Comparison of ENCODE assay signal across 8 mouse cellular contexts in the genomic region with DNA sequence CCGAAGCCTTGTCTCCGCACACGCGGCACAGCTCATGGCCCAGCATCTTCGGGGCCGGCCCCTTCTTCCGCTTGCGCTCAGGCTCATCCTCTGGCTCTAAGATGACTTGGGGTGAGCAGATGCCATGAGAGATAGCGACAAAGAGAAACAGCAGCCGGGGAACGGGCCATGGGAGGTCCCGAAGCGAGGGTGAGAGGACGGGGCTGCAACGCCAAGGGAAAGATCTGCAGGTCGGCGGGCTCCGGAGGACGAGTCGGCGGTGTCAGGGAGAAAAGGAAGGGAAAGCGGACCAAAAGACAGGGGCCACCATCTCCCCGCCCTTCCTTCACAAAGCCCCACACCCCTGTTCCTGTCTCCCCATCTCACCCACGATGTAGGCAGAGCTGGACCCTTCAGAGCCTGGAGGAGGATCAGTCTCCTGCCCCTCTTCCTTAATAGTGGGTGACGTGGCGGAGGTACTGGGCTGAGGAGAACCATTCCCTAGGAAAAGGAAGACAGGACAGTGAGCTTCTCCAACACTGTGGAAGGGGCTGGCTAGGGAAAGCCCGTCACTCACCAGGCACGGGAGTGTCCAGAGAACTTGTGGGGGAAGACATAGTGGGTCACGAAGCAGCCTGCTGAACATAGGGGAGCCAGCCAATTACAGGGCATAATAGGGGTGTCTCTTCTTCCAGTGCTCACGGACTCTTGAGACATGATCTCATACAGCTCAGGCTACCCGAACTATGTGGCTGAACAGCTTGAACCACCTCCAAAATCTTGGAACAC. TPM values are rescaled to one million over a fixed set of nuclear protein-coding genes. Genes with fewer than 3 reads are reported as not detected.
DNase-seq lines count a peak whose midpoint lies in the region; ATAC-seq and TF ChIP-seq lines count a peak whose summit lies in the region.
"Had no signal": no experiment of that assay in that cellular context is flagged by ENCODE, and none has a peak within 500 bp of the region (broad histone marks: within the 10 kb centered on the region; RNA-seq: fewer than 3 reads in every experiment).

No protein-coding gene starts in this region.

- TF ChIP-seq CTCF in small intestine, adult 2 months (IDR thresholded peaks at IDR 0.05; ENCODE audit: extremely low read depth, insufficient read length, insufficient replicate concordance, low read depth, low read length): no peak

- peaks cover 17% of the 10 kb centered on the region for H3K4me1 ChIP-seq in lung, embryonic 15.5 days
- H3K4me1 ChIP-seq in forebrain, embryonic 12.5 days: peaks cover 21% of the 10 kb centered on the region
- peaks cover 18% of the 10 kb centered on the region for H3K4me1 ChIP-seq in limb, embryonic 12.5 days (replicated peaks)
- peaks cover 17% of the 10 kb centered on the region; the same call in 1 of the 2 replicates for H3K4me1 ChIP-seq in small intestine, adult 2 months (ENCODE audit: control insufficient read depth, insufficient read depth, insufficient read length, low read length)

- ATAC-seq in lung, embryonic 15.5 days (ENCODE audit: borderline replicate concordance, extremely low read depth, low FRiP score, low TSS enrichment): no peak
- ATAC-seq in forebrain, embryonic 12.5 days (ENCODE audit: low FRiP score): no peak
- no peak for ATAC-seq in limb, embryonic 12.5 days (ENCODE audit: insufficient number of reproducible peaks, insufficient read depth, low FRiP score, low TSS enrichment, low read depth)
- ATAC-seq: activated CD4-positive, CD25-positive, alpha-beta regulatory T cell, adult 4 months had no signal

- H3K9ac ChIP-seq in lung, embryonic 15.5 days: no peak overlapping the region
- H3K9ac ChIP-seq in forebrain, embryonic 12.5 days: no peak overlapping the region
- no peak overlapping the region for H3K9ac ChIP-seq in limb, embryonic 12.5 days (replicated peaks)

- peaks cover 29% of the 10 kb centered on the region for H3K36me3 ChIP-seq in lung, embryonic 15.5 days
- H3K36me3 ChIP-seq in forebrain, embryonic 12.5 days (replicated peaks): peaks cover 29% of the 10 kb centered on the region
- peaks cover 32% of the 10 kb centered on the region for H3K36me3 ChIP-seq in limb, embryonic 12.5 days
- H3K36me3 ChIP-seq in small intestine, adult 2 months (ENCODE audit: control insufficient read depth, insufficient read depth, low read length): peaks cover 34% of the 10 kb centered on the region

- peak overlapping the region; percentile 63 for H3K4me2 ChIP-seq in lung, embryonic 15.5 days
- peak overlapping the region; percentile 69 for H3K4me2 ChIP-seq in forebrain, embryonic 12.5 days
- H3K4me2 ChIP-seq in limb, embryonic 12.5 days: peak overlapping the region; percentile 63

- no peak overlapping the region for H3K27ac ChIP-seq in lung, embryonic 15.5 days
- H3K27ac ChIP-seq in forebrain, embryonic 12.5 days: no peak overlapping the region; the same call in 1 of the 2 replicates
- 0 out of 2 replicates have a peak overlapping the region, but pooled peaks have one; percentile 97 for H3K27ac ChIP-seq in limb, embryonic 12.5 days
- H3K27ac ChIP-seq in small intestine, adult 2 months (ENCODE audit: insufficient read depth, low read depth, low read length): no peak overlapping the region

- no peaks in the 10 kb centered on the region for H3K9me3 ChIP-seq in lung, embryonic 15.5 days
- H3K9me3 ChIP-seq in forebrain, embryonic 12.5 days: no peaks in the 10 kb centered on the region
- H3K9me3 ChIP-seq in limb, embryonic 12.5 days: no peaks in the 10 kb centered on the region

- no peak for DNase-seq in lung, postnatal 36 days
- no peak for DNase-seq in thymus, postnatal 14 days
- DNase-seq in adrenal gland, postnatal 36 days: no peak

- TF ChIP-seq POLR2A in small intestine, adult 2 months (IDR thresholded peaks at IDR 0.05; ENCODE audit: low read depth, low read length): no peak

- 86% methylated on average over 31 of the region's 31 CpGs for WGBS in lung, embryonic 15.5 days
- WGBS in forebrain, embryonic 12.5 days: 86% methylated on average over 31 of the region's 31 CpGs
- 90% methylated on average over 31 of the region's 31 CpGs for WGBS in limb, embryonic 12.5 days
- WGBS in small intestine, adult 2 months: 85% methylated on average over 31 of the region's 31 CpGs

- H3K4me3 ChIP-seq in lung, embryonic 15.5 days: peak overlapping the region; percentile 91
- peak overlapping the region; percentile 88 for H3K4me3 ChIP-seq in forebrain, embryonic 12.5 days (replicated peaks)
- H3K4me3 ChIP-seq in limb, embryonic 12.5 days (replicated peaks): peak overlapping the region; percentile 84
- H3K4me3 ChIP-seq in small intestine, adult 2 months (ENCODE audit: low read depth, low read length): peak overlapping the region; percentile 99; the same call in 1 of the 2 replicates

- no peaks in the 10 kb centered on the region for H3K27me3 ChIP-seq in lung, embryonic 15.5 days
- H3K27me3 ChIP-seq in forebrain, embryonic 12.5 days: peaks cover 4% of the 10 kb centered on the region; the same call in 1 of the 2 replicates
- no peaks in the 10 kb centered on the region for H3K27me3 ChIP-seq in limb, embryonic 12.5 days
- no peaks in the 10 kb centered on the region for H3K27me3 ChIP-seq in small intestine, adult 2 months (ENCODE audit: control insufficient read depth, insufficient read depth, low read length)

RNA-seq across cellular contexts. Expression of gene Nr1h2, which starts 1.4 kb away (rescaled TPM):
- polyA plus RNA-seq in lung, embryonic 15.5 days (2015; fragmentation: Nextera tagmentation; extraction: Ambion mirVana): 68.4 and 75.3 TPM in 2 replicates
- 72.7 and 73.5 TPM in 2 replicates for polyA plus RNA-seq in forebrain, embryonic 12.5 days (2016; fragmentation: Nextera tagmentation; extraction: Ambion mirVana)
- polyA plus RNA-seq in limb, embryonic 12.5 days (2016; fragmentation: Nextera tagmentation; extraction: Ambion mirVana): 70.7 and 72.0 TPM in 2 replicates
- 174 and 295 TPM in 2 replicates for polyA plus RNA-seq in small intestine, adult 2 months (2012; rRNA removed)
- 100 to 1,000 TPM in 1 of 2 experiments, 10 to 100 TPM in 1; 98.5 to 113 TPM for total RNA-seq in adrenal gland, postnatal 36 days (2021)

RNA-seq across cellular contexts. Expression of gene Pold1, which starts 3.7 kb away (rescaled TPM):
- polyA plus RNA-seq in lung, embryonic 15.5 days (2015; fragmentation: Nextera tagmentation; extraction: Ambion mirVana): 108 and 112 TPM in 2 replicates
- 111 and 126 TPM in 2 replicates for polyA plus RNA-seq in forebrain, embryonic 12.5 days (2016; fragmentation: Nextera tagmentation; extraction: Ambion mirVana)
- 132 and 140 TPM in 2 replicates for polyA plus RNA-seq in limb, embryonic 12.5 days (2016; fragmentation: Nextera tagmentation; extraction: Ambion mirVana)
- polyA plus RNA-seq in small intestine, adult 2 months (2012; rRNA removed): 27.3 and 46.9 TPM in 2 replicates
- 10 to 100 TPM; 12.6 to 17.0 TPM for total RNA-seq in adrenal gland, postnatal 36 days (2021)

RNA-seq across cellular contexts. Expression of gene Napsa, which starts 19.9 kb away (rescaled TPM):
- polyA plus RNA-seq in lung, embryonic 15.5 days (2015; fragmentation: Nextera tagmentation; extraction: Ambion mirVana): 30.9 and 42.2 TPM in 2 replicates
- polyA plus RNA-seq in forebrain, embryonic 12.5 days (2016; fragmentation: Nextera tagmentation; extraction: Ambion mirVana): 0.38 and 0.51 TPM in 2 replicates
- 0.83 and 1.4 TPM in 2 replicates for polyA plus RNA-seq in limb, embryonic 12.5 days (2016; fragmentation: Nextera tagmentation; extraction: Ambion mirVana)
- 6.4 and 11.1 TPM in 2 replicates for polyA plus RNA-seq in small intestine, adult 2 months (2012; rRNA removed)
- total RNA-seq in adrenal gland, postnatal 36 days (2021): under 1 TPM; 0.40 to 0.89 TPM

RNA-seq across cellular contexts. Expression of gene Spib, which starts 20.5 kb away (rescaled TPM):
- polyA plus RNA-seq in lung, embryonic 15.5 days (2015; fragmentation: Nextera tagmentation; extraction: Ambion mirVana): 0.77 and 2.0 TPM in 2 replicates
- not detected in 2 replicates for polyA plus RNA-seq in forebrain, embryonic 12.5 days (2016; fragmentation: Nextera tagmentation; extraction: Ambion mirVana)
- polyA plus RNA-seq in limb, embryonic 12.5 days (2016; fragmentation: Nextera tagmentation; extraction: Ambion mirVana): 0.22 and 0.34 TPM in 2 replicates
- 8.6 and 18.7 TPM in 2 replicates for polyA plus RNA-seq in small intestine, adult 2 months (2012; rRNA removed)
- total RNA-seq in adrenal gland, postnatal 36 days (2021): under 1 TPM; 0.30 to 0.49 TPM

RNA-seq across cellular contexts. Expression of gene Mybpc2, which starts 27.9 kb away (rescaled TPM):
- polyA plus RNA-seq in lung, embryonic 15.5 days (2015; fragmentation: Nextera tagmentation; extraction: Ambion mirVana): 0.45 and 0.65 TPM in 2 replicates
- 0.13 and 0.17 TPM in 2 replicates for polyA plus RNA-seq in forebrain, embryonic 12.5 days (2016; fragmentation: Nextera tagmentation; extraction: Ambion mirVana)
- 0.09 and 0.13 TPM in 2 replicates for polyA plus RNA-seq in limb, embryonic 12.5 days (2016; fragmentation: Nextera tagmentation; extraction: Ambion mirVana)
- polyA plus RNA-seq in small intestine, adult 2 months (2012; rRNA removed): 0.13 TPM in 2 replicates
- not detected for total RNA-seq in adrenal gland, postnatal 36 days (2021)
- polyA plus RNA-seq: activated CD4-positive, CD25-positive, alpha-beta regulatory T cell, adult 4 months had no signal
